Mouse (Mus musculus): ENCODE data around the gene Celsr1. TPM values are rescaled to one million over a fixed set of nuclear protein-coding genes. Genes with fewer than 3 reads are reported as not detected.

Gene Celsr1
- polyA plus RNA-seq, 1 experiment from 2014 or later = 1.9 TPM

- no peak overlapping the region for H3K27ac ChIP-seq (replicated peaks; ENCODE audit: low read depth, low read length)
- DNase-seq (ENCODE audit: low spot score) = no peak
- 69% methylated on average over 2 of the region's 3 CpGs for WGBS
- no peak overlapping the region for H3K4me3 ChIP-seq (ENCODE audit: low read depth, low read length)
- no peaks in the 10 kb centered on the region for H3K36me3 ChIP-seq (ENCODE audit: control insufficient read depth, insufficient read depth, low read length)
- no peaks in the 10 kb centered on the region; the same call in 1 of the 2 replicates for H3K9me3 ChIP-seq (ENCODE audit: control insufficient read depth, low read length)
- no peak overlapping the region for H3K9ac ChIP-seq (ENCODE audit: low read length)
- no peak overlapping the region for H3K4me2 ChIP-seq (ENCODE audit: low read depth, severe bottlenecking)
- H3K27me3 ChIP-seq (ENCODE audit: control insufficient read depth, insufficient read depth, low read length) = peaks cover 37% of the 10 kb centered on the region
- ATAC-seq (ENCODE audit: insufficient number of reproducible peaks, low FRiP score, low TSS enrichment, low read depth) = no peak
- peaks cover 9% of the 10 kb centered on the region for H3K4me1 ChIP-seq (ENCODE audit: control insufficient read depth, insufficient read depth, low read length)
Observed at GRCm38 (mm10) chr15:86035913-86036312, 2.3 kb upstream of the Celsr1 start.

DNA sequence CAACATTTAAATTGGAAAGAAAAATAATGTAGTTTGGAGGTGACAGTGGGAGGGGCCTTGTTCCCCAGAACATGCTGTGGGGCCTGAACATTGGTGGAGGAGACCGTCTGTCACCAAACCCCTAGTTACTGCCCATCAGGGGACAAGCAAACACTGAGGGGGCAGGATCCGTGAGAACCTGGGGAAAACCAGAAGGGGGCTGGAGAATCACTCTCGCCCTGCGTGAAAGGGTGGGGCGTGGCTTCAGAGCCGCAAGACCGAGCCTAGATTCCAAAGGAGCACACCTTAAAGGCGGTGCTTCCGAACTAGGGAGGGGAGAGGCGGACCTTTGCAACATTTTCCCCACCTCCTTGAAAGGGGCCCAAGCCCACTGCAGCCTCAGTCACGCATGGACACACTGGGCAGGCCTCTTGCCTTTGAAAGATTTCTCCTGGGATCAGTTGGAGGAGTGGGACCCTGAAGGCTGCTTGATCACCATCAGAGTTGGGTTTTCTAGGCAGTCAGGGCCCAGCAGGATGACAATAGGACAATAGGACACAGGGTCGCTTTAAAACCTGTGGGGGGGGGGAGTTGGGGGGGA is 1.3 kb upstream of the Celsr1 start:
- H3K27ac ChIP-seq (replicated peaks; ENCODE audit: low read depth, low read length) = no peak overlapping the region
- no peaks in the 10 kb centered on the region for H3K36me3 ChIP-seq (ENCODE audit: control insufficient read depth, insufficient read depth, low read length)
- ATAC-seq (ENCODE audit: insufficient number of reproducible peaks, low FRiP score, low TSS enrichment, low read depth) (no peak), DNase-seq (ENCODE audit: low spot score) (peak; percentile 32)
- no peak overlapping the region for H3K9ac ChIP-seq (ENCODE audit: low read length)
- H3K4me1 ChIP-seq (ENCODE audit: control insufficient read depth, insufficient read depth, low read length) = peaks cover 9% of the 10 kb centered on the region
- peak overlapping the region; percentile 61 for H3K4me2 ChIP-seq (ENCODE audit: low read depth, severe bottlenecking)
- 3% methylated on average over 12 of the region's 12 CpGs for WGBS
- H3K27me3 ChIP-seq (ENCODE audit: control insufficient read depth, insufficient read depth, low read length) = peaks cover 37% of the 10 kb centered on the region
- H3K4me3 ChIP-seq (ENCODE audit: low read depth, low read length) = no peak overlapping the region; the same call in 1 of the 2 replicates
- H3K9me3 ChIP-seq (ENCODE audit: control insufficient read depth, low read length) = no peaks in the 10 kb centered on the region; the same call in 1 of the 2 replicates

- 1% methylated on average over 32 of the region's 44 CpGs for WGBS
- Histone ChIP-seq H3K9ac (ENCODE audit: low read length) (peak overlapping the region; percentile 55), H3K27ac (replicated peaks; ENCODE audit: low read depth, low read length) (no peak overlapping the region), H3K4me2 (ENCODE audit: low read depth, severe bottlenecking) (peak overlapping the region; percentile 61), H3K4me1 (ENCODE audit: control insufficient read depth, insufficient read depth, low read length) (peaks cover 9% of the 10 kb centered on the region), H3K4me3 (ENCODE audit: low read depth, low read length) (peak overlapping the region; percentile 45), H3K27me3 (ENCODE audit: control insufficient read depth, insufficient read depth, low read length) (peaks cover 35% of the 10 kb centered on the region), H3K36me3 (ENCODE audit: control insufficient read depth, insufficient read depth, low read length) (no peaks in the 10 kb centered on the region), H3K9me3 (ENCODE audit: control insufficient read depth, low read length) (no peaks in the 10 kb centered on the region; the same call in 1 of the 2 replicates)
- peak; percentile 75 for ATAC-seq (ENCODE audit: insufficient number of reproducible peaks, low FRiP score, low TSS enrichment, low read depth)
- peak; percentile 85 for DNase-seq (ENCODE audit: low spot score)
Observed at GRCm38 (mm10) chr15:86034021-86034523, 495 bp upstream of the Celsr1 start.

DNA sequence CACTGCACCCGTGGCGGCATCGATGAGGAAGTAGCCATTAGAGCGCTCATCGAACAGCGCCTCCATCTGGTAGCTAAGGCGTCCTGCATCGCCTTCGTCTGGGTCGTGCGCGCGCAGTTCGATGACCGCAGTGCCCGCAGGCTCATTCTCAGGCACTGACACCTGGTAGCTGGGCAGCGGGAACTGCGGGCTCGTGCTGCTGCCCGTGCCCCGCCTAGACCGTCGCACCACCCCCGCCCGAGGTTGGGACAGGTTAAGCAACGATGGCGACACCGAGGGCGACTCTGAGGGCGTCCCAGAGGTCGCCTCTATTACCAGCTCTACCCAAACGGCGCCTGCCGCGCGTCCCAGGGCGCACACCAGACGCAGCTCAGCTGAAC is 776 bp downstream of the Celsr1 start:
- Histone ChIP-seq H3K27ac (replicated peaks; ENCODE audit: low read depth, low read length) (no peak overlapping the region), H3K9me3 (ENCODE audit: control insufficient read depth, low read length) (no peaks in the 10 kb centered on the region; the same call in 1 of the 2 replicates), H3K9ac (ENCODE audit: low read length) (peak overlapping the region; percentile 55; the same call in 1 of the 2 replicates), H3K4me2 (ENCODE audit: low read depth, severe bottlenecking) (peak overlapping the region; percentile 61), H3K27me3 (ENCODE audit: control insufficient read depth, insufficient read depth, low read length) (peaks cover 34% of the 10 kb centered on the region), H3K4me3 (ENCODE audit: low read depth, low read length) (peak overlapping the region; percentile 45), H3K36me3 (ENCODE audit: control insufficient read depth, insufficient read depth, low read length) (no peaks in the 10 kb centered on the region), H3K4me1 (ENCODE audit: control insufficient read depth, insufficient read depth, low read length) (peaks cover 9% of the 10 kb centered on the region)
- peak; percentile 68 for DNase-seq (ENCODE audit: low spot score)
- 0 out of 2 replicates have a peak, but pooled peaks have one; percentile 3 for ATAC-seq (ENCODE audit: insufficient number of reproducible peaks, low FRiP score, low TSS enrichment, low read depth)
- 2% methylated on average over 38 of the region's 38 CpGs for WGBS

DNA sequence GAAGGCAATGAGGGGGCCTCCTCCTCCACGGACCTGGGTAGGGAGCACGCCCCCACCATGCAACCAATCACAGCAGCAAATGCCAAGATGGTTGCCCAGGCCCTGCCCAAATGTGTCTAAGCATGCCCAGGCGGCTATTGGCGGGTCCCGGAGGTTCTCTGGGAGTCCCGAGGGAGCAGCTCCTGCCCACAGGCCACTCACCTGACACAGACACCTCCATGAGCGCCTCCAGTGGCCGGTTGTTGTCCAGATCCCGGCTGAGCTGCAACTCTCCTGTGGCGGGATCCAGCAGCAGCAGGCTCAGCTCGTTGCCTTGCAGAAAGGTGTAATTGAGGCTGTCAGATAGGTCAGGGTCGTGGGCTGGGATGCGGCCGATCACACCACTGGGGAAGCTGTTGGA is 3.6 kb downstream of the Celsr1 start:
- H3K9me3 ChIP-seq (ENCODE audit: control insufficient read depth, low read length) = no peaks in the 10 kb centered on the region; the same call in 1 of the 2 replicates
- no peak for DNase-seq (ENCODE audit: low spot score)
- no peak overlapping the region for H3K4me2 ChIP-seq (ENCODE audit: low read depth, severe bottlenecking)
- no peak overlapping the region for H3K9ac ChIP-seq (ENCODE audit: low read length)
- H3K4me1 ChIP-seq (ENCODE audit: control insufficient read depth, insufficient read depth, low read length) = peaks cover 9% of the 10 kb centered on the region
- no peaks in the 10 kb centered on the region for H3K36me3 ChIP-seq (ENCODE audit: control insufficient read depth, insufficient read depth, low read length)
- H3K27ac ChIP-seq (replicated peaks; ENCODE audit: low read depth, low read length) = no peak overlapping the region
- 66% methylated on average over 14 of the region's 14 CpGs for WGBS
- ATAC-seq (ENCODE audit: insufficient number of reproducible peaks, low FRiP score, low TSS enrichment, low read depth) = no peak
- peaks cover 34% of the 10 kb centered on the region for H3K27me3 ChIP-seq (ENCODE audit: control insufficient read depth, insufficient read depth, low read length)
- H3K4me3 ChIP-seq (ENCODE audit: low read depth, low read length) = no peak overlapping the region

DNA sequence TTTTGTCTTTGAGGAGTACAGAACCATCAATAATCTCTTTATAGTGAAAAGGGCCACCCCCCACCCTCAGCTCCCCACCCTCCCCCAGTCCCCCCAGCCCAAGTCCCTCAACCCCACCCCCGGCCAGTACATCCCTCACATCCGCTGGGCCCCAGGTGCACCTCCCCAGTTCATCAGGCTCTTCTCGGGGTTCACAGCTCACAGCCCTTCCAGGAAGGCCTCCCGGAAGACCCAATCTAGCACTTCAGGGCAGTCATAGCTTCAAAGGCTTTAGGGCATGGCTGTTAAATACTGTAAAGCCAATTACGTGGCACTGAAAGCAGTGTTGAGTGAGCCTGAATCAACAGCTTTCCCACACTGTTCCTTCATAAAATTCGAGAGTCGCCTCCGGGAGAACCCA is 5.7 kb downstream of the Celsr1 start:
- H3K4me2 ChIP-seq (ENCODE audit: low read depth, severe bottlenecking) = no peak overlapping the region
- H3K36me3 ChIP-seq (ENCODE audit: control insufficient read depth, insufficient read depth, low read length) = no peaks in the 10 kb centered on the region

GRCm38 (mm10) chr15:86021971-86022370 is 11.6 kb downstream of the Celsr1 start:
- Histone ChIP-seq H3K9me3 (ENCODE audit: control insufficient read depth, low read length) (no peaks in the 10 kb centered on the region), H3K27me3 (ENCODE audit: control insufficient read depth, insufficient read depth, low read length) (no peaks in the 10 kb centered on the region), H3K4me1 (ENCODE audit: control insufficient read depth, insufficient read depth, low read length) (no peaks in the 10 kb centered on the region), H3K4me2 (ENCODE audit: low read depth, severe bottlenecking) (no peak overlapping the region), H3K4me3 (ENCODE audit: low read depth, low read length) (no peak overlapping the region), H3K27ac (replicated peaks; ENCODE audit: low read depth, low read length) (no peak overlapping the region), H3K9ac (ENCODE audit: low read length) (no peak overlapping the region), H3K36me3 (ENCODE audit: control insufficient read depth, insufficient read depth, low read length) (no peaks in the 10 kb centered on the region)
- ATAC-seq (ENCODE audit: insufficient number of reproducible peaks, low FRiP score, low TSS enrichment, low read depth) (no peak), DNase-seq (ENCODE audit: low spot score) (no peak)
- 86% methylated on average over 9 of the region's 9 CpGs for WGBS

More for the DNA sequence above, 5.7 kb downstream of the Celsr1 start:
- Histone ChIP-seq H3K27me3 (ENCODE audit: control insufficient read depth, insufficient read depth, low read length) (peaks cover 15% of the 10 kb centered on the region), H3K9me3 (ENCODE audit: control insufficient read depth, low read length) (no peaks in the 10 kb centered on the region; the same call in 1 of the 2 replicates), H3K27ac (replicated peaks; ENCODE audit: low read depth, low read length) (no peak overlapping the region), H3K9ac (ENCODE audit: low read length) (no peak overlapping the region), H3K4me1 (ENCODE audit: control insufficient read depth, insufficient read depth, low read length) (no peaks in the 10 kb centered on the region), H3K4me3 (ENCODE audit: low read depth, low read length) (no peak overlapping the region)
- WGBS = 19% methylated on average over 8 of the region's 8 CpGs
- ATAC-seq (ENCODE audit: insufficient number of reproducible peaks, low FRiP score, low TSS enrichment, low read depth) = no peak
- DNase-seq (ENCODE audit: low spot score) = no peak

- H3K9me3 ChIP-seq (ENCODE audit: control insufficient read depth, low read length) = no peaks in the 10 kb centered on the region
- no peaks in the 10 kb centered on the region for H3K27me3 ChIP-seq (ENCODE audit: control insufficient read depth, insufficient read depth, low read length)
- H3K4me2 ChIP-seq (ENCODE audit: low read depth, severe bottlenecking) = no peak overlapping the region
- ATAC-seq (ENCODE audit: insufficient number of reproducible peaks, low FRiP score, low TSS enrichment, low read depth) = no peak
- no peaks in the 10 kb centered on the region for H3K4me1 ChIP-seq (ENCODE audit: control insufficient read depth, insufficient read depth, low read length)
- no peaks in the 10 kb centered on the region for H3K36me3 ChIP-seq (ENCODE audit: control insufficient read depth, insufficient read depth, low read length)
- WGBS = 42% methylated on average over 9 of the region's 9 CpGs
- no peak overlapping the region for H3K9ac ChIP-seq (ENCODE audit: low read length)
- H3K27ac ChIP-seq (replicated peaks; ENCODE audit: low read depth, low read length) = no peak overlapping the region
- no peak for DNase-seq (ENCODE audit: low spot score)
- no peak overlapping the region for H3K4me3 ChIP-seq (ENCODE audit: low read depth, low read length)
Observed at GRCm38 (mm10) chr15:86021301-86021700, 12.3 kb downstream of the Celsr1 start.
